Mouse (Mus musculus) telencephalon, adult 2 months (tissue): ENCODE results near the gene Golph3.

Experiments
- DNase-seq: peaks from one replicate; pipeline ENCODE4 v3.0.0-alpha.2; 2011; ENCODE audit warnings: low read depth, low spot score

Gene Golph3

DNA sequence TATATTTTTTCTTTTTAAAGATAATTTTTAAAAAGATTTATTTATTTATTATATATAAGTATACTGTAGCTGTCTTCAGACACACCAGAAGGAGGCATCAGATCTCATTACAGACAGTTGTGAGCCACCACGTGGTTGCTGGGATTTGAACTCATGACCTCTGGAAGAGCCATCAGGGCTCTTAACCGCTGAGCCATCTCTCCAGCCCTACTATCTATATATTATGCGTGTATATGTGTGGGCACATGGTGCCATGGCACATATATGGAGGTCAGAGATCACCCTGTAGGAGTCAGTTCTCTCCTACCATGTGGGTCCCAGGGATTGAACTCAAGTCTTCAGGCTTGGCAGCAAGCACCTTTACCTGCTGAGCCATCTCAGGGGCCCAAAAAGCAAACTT is 58.8 kb downstream of the Golph3 start:
- no peak for DNase-seq

DNA sequence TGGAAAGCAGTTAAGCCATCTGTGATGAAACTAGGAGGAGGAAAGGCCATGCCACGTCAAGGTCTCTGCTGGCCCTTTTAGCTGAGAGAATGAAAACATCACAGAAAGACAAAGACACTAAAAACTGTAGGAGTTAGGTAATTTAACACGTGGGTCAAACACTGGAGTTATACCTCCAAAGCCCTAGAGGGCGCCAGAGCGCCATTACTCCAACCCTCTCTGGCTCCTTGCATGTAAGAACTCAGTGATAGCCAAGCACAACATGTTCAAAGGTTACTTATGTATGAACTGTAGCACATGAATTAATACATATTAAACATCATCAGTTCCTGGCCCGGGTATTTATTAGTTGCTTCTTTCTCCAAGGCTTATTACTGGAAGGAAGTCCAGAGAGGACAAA is 59.3 kb downstream of the Golph3 start:
- no peak for DNase-seq

DNA sequence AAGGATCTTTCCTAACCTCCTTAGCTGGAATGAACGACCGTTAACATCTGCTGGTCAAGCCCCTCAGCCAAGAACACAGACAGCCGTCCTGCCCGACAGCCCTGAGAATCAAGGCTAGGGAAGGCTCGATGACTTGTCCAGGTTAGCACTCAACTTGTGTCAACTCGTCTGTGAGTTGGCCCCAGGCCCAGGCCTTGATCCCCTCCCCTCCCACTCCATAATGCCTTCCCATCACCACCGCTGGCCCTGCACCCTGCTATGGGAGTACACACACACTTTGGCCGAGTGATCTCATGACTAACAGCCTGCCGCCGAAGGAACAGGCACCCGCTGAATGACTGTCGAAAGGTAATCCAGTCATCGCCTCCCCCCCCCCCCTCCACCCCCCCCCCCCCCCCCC is 63.4 kb downstream of the Golph3 start:
- DNase-seq: no peak

DNA sequence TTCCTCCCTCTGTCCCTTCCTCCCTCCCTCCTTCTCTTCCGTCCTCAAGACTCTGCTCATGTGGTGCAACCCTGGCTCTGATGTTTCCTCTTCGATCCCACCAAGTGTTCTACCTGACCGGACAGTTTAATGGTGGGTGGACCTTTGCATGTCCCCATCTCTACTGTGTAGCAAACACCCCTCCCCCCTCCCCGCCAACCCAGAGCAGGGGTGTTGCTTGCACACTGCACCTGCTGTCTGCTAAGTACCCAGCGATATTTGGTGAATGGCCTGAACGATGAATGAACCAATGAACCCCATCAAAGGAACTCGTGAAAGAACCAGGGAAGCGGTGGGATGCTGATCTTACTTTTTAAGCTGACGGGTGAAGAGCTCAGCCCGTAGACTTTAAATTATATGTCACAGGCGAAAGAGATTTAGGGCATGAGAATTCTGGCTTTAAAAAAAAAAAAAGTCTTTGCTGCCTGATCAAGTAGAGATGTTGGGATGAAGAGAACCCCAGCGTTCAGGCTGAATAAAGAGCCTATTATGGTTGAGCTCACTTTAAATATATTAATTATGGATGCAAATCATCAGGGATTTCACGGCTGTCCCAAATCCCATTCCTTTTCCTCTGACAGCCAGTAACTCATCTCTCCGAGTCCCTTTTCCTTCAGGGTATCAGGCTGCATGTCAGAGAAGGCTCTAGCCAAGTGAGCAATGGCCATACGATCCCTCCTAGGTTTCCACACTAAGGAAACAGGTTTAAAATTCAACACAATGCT is 67.7 kb downstream of the Golph3 start:
- no peak for DNase-seq

DNA sequence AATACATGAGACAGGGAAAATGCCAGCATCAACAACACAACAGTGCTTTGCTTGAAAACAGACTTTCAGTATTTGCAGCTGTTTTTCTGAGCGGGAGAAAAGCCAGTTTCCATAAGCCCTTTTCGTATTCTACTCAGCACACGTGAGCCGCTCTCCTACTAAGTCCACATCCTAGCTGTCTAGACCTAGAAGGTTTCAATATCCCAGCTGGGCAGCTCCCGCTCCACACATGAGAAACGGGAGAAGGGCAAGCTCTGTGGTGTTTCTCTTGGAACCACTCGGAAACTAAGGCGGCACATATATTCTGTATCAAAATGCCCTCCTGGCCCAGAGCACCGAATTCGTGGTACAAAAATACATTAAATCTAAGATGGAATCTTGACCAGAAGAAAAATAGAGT is 73.5 kb downstream of the Golph3 start:
- no peak for DNase-seq

DNA sequence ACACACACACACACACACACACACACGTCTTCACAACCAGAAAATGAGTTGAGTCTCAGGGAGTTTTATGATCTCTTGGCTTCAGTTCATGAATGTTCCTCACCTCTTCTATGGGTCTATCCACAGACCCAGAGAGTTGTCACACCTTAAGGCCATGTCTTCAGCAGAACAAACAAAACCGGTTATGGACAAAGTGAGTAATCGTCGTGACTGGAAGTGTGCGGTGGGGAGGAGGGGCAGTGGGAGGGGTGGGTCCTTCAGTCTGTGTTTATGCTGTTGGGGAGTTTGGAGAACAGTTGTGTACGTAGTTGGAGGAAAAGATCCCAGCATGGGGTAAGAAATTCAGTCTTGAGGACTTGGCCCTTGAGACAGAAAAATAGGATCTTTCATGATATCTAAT is 75.8 kb downstream of the Golph3 start:
- no peak for DNase-seq
